Comparison of ENCODE assay signal across 30 mouse cellular contexts in genomic region chr5:123180390-123180789, GRCm38 (mm10). TPM values are rescaled to one million over a fixed set of nuclear protein-coding genes. Genes with fewer than 3 reads are reported as not detected.
DNase-seq lines count a peak whose midpoint lies in the region; ATAC-seq lines count a peak whose summit lies in the region.
"Had no signal": no experiment of that assay in that cellular context is flagged by ENCODE, and none has a peak within 500 bp of the region (broad histone marks: within the 10 kb centered on the region; RNA-seq: fewer than 3 reads in every experiment).

No protein-coding gene starts in this region.

- no peaks in the 10 kb centered on the region for H3K4me1 ChIP-seq in forebrain, embryonic 11.5 days (replicated peaks; ENCODE audit: control insufficient read depth, insufficient read depth, low read length)
- H3K4me1 ChIP-seq in forebrain, embryonic 14.5 days (ENCODE audit: control insufficient read depth, insufficient read depth, low read length), result no peaks in the 10 kb centered on the region
- peaks cover 7% of the 10 kb centered on the region; the same call in 1 of the 2 replicates for H3K4me1 ChIP-seq in liver, embryonic 13.5 days (replicated peaks)
- no peaks in the 10 kb centered on the region for H3K4me1 ChIP-seq in liver, embryonic 11.5 days (replicated peaks; ENCODE audit: control insufficient read depth, insufficient read depth, low read length)
- H3K4me1 ChIP-seq: embryonic facial prominence, embryonic 13.5 days; forebrain, embryonic 13.5 days; hindbrain, embryonic 12.5 days had no signal

- H3K27me3 ChIP-seq in forebrain, embryonic 11.5 days (ENCODE audit: control insufficient read depth, insufficient read depth, low read length), result no peaks in the 10 kb centered on the region
- H3K27me3 ChIP-seq in forebrain, embryonic 14.5 days (replicated peaks; ENCODE audit: control insufficient read depth, insufficient read depth, low read length), result no peaks in the 10 kb centered on the region
- peaks cover 29% of the 10 kb centered on the region for H3K27me3 ChIP-seq in liver, embryonic 13.5 days
- no peaks in the 10 kb centered on the region; the same call in 1 of the 2 replicates for H3K27me3 ChIP-seq in liver, embryonic 11.5 days (replicated peaks; ENCODE audit: control insufficient read depth, insufficient read depth, low read length)
- H3K27me3 ChIP-seq: embryonic facial prominence, embryonic 13.5 days; forebrain, embryonic 13.5 days; hindbrain, embryonic 12.5 days had no signal

- no peak overlapping the region for H3K9ac ChIP-seq in forebrain, embryonic 11.5 days (ENCODE audit: low read length)
- H3K9ac ChIP-seq in forebrain, embryonic 14.5 days (ENCODE audit: low read length), result no peak overlapping the region
- no peak overlapping the region for H3K9ac ChIP-seq in liver, embryonic 13.5 days
- no peak overlapping the region for H3K9ac ChIP-seq in liver, embryonic 11.5 days (ENCODE audit: low read depth, low read length)
- H3K9ac ChIP-seq: embryonic facial prominence, embryonic 13.5 days; forebrain, embryonic 13.5 days; forebrain, postnatal 0 days; hindbrain, embryonic 12.5 days had no signal

- H3K4me2 ChIP-seq in forebrain, embryonic 11.5 days (ENCODE audit: low read depth, low read length, severe bottlenecking), result no peak overlapping the region
- H3K4me2 ChIP-seq in forebrain, embryonic 14.5 days (ENCODE audit: low read length), result no peak overlapping the region
- H3K4me2 ChIP-seq in liver, embryonic 13.5 days, result no peak overlapping the region
- H3K4me2 ChIP-seq in liver, embryonic 11.5 days, result no peak overlapping the region
- H3K4me2 ChIP-seq: embryonic facial prominence, embryonic 13.5 days; forebrain, embryonic 13.5 days; heart, embryonic 11.5 days; hindbrain, embryonic 12.5 days had no signal

- H3K36me3 ChIP-seq in forebrain, embryonic 11.5 days (ENCODE audit: control insufficient read depth, insufficient read depth, low read length), result no peaks in the 10 kb centered on the region
- H3K36me3 ChIP-seq in forebrain, embryonic 14.5 days (ENCODE audit: control insufficient read depth, insufficient read depth, low read length), result no peaks in the 10 kb centered on the region
- H3K36me3 ChIP-seq in liver, embryonic 13.5 days, result no peaks in the 10 kb centered on the region
- no peaks in the 10 kb centered on the region for H3K36me3 ChIP-seq in liver, embryonic 11.5 days (ENCODE audit: control insufficient read depth, insufficient read depth, low read length)
- H3K36me3 ChIP-seq: embryonic facial prominence, embryonic 10.5 days; embryonic facial prominence, embryonic 13.5 days; hindbrain, embryonic 12.5 days had no signal

- H3K4me3 ChIP-seq in forebrain, embryonic 11.5 days (ENCODE audit: low read depth, low read length), result no peak overlapping the region
- H3K4me3 ChIP-seq in forebrain, embryonic 14.5 days (ENCODE audit: low read depth, low read length), result no peak overlapping the region
- no peak overlapping the region for H3K4me3 ChIP-seq in liver, embryonic 13.5 days (replicated peaks)
- H3K4me3 ChIP-seq in liver, embryonic 11.5 days (ENCODE audit: low read depth, low read length), result no peak overlapping the region
- H3K4me3 ChIP-seq: embryonic facial prominence, embryonic 10.5 days; embryonic facial prominence, embryonic 13.5 days; erythroblast, embryonic 14.5 days; forebrain, embryonic 13.5 days; gastrocnemius, adult 2 months; hindbrain, embryonic 12.5 days had no signal

- WGBS in forebrain, embryonic 11.5 days, result 92% methylated on average over 15 of the region's 15 CpGs
- 93% methylated on average over 15 of the region's 15 CpGs for WGBS in forebrain, embryonic 14.5 days
- 76% methylated on average over 15 of the region's 15 CpGs for WGBS in liver, embryonic 13.5 days (ENCODE audit: insufficient replicate concordance)
- 87% methylated on average over 15 of the region's 15 CpGs for WGBS in liver, embryonic 11.5 days

- DNase-seq in forebrain, embryonic 11.5 days (ENCODE audit: low spot score), result peak; percentile 32
- no peak for DNase-seq in forebrain, embryonic 14.5 days (ENCODE audit: low spot score)
- peak; percentile 46 for DNase-seq in kidney, adult 9 months
- DNase-seq in kidney, postnatal 14 days, result no peak
- no peak for DNase-seq in liver, embryonic 13.5 days
- no peak for DNase-seq in liver, embryonic 11.5 days (ENCODE audit: low spot score)
- DNase-seq in urinary bladder, postnatal 10 days (ENCODE audit: low spot score), result no peak
- DNase-seq: adrenal gland, adult 8-10 months; adrenal gland, postnatal 25 days; cerebellum, adult 11-12 months; cerebellum, adult 8-10 months; cerebellum, postnatal 10 days; cerebellum, postnatal 36 days; embryo, embryonic 11 days; forebrain, postnatal 0 days; gastrocnemius, adult 2 months; gastrocnemius, postnatal 14 days; heart, adult 11 months had no signal

- no peaks in the 10 kb centered on the region for H3K9me3 ChIP-seq in forebrain, embryonic 11.5 days (ENCODE audit: control insufficient read depth, low read length)
- no peaks in the 10 kb centered on the region for H3K9me3 ChIP-seq in forebrain, embryonic 14.5 days (replicated peaks; ENCODE audit: control insufficient read depth, low read length)
- no peaks in the 10 kb centered on the region for H3K9me3 ChIP-seq in liver, embryonic 13.5 days (replicated peaks)
- H3K9me3 ChIP-seq in liver, embryonic 11.5 days (ENCODE audit: control insufficient read depth, low read length), result no peaks in the 10 kb centered on the region
- H3K9me3 ChIP-seq: embryonic facial prominence, embryonic 10.5 days; forebrain, embryonic 13.5 days; hindbrain, embryonic 12.5 days had no signal

- no peak for ATAC-seq in forebrain, embryonic 11.5 days (replicated peaks; ENCODE audit: low FRiP score)
- ATAC-seq in forebrain, embryonic 14.5 days, result no peak
- ATAC-seq in liver, embryonic 13.5 days (ENCODE audit: low read depth), result peak; percentile 18; the same call in 1 of the 2 replicates
- ATAC-seq in liver, embryonic 11.5 days (replicated peaks; ENCODE audit: low FRiP score), result no peak
- ATAC-seq: activated CD4-positive, CD25-positive, alpha-beta regulatory T cell, adult 4 months; forebrain, embryonic 13.5 days; forebrain, postnatal 0 days had no signal

- no peak overlapping the region for H3K27ac ChIP-seq in forebrain, embryonic 11.5 days (ENCODE audit: low read depth, low read length)
- H3K27ac ChIP-seq in forebrain, embryonic 14.5 days (ENCODE audit: low read depth, low read length), result no peak overlapping the region
- H3K27ac ChIP-seq in liver, embryonic 13.5 days, result no peak overlapping the region
- no peak overlapping the region for H3K27ac ChIP-seq in liver, embryonic 11.5 days (ENCODE audit: low read depth, low read length)
- H3K27ac ChIP-seq: embryonic facial prominence, embryonic 10.5 days; embryonic facial prominence, embryonic 13.5 days; forebrain, embryonic 13.5 days; gastrocnemius, adult 2 months; hindbrain, embryonic 12.5 days had no signal

RNA-seq across cellular contexts. Expression of gene Hpd, which starts 2.1 kb away (rescaled TPM):
- polyA plus RNA-seq in forebrain, embryonic 11.5 days (2014; fragmentation: Nextera tagmentation; extraction: Ambion mirVana), result not detected in 2 replicates
- polyA plus RNA-seq in forebrain, embryonic 14.5 days (2014; fragmentation: Nextera tagmentation; extraction: Ambion mirVana), result not detected in 2 replicates
- 12.4 and 15.2 TPM in 2 replicates for polyA plus RNA-seq in liver, embryonic 13.5 days (2015; fragmentation: Nextera tagmentation; extraction: Ambion mirVana)
- polyA plus RNA-seq in liver, embryonic 11.5 days (2014; fragmentation: Nextera tagmentation; extraction: Ambion mirVana), result 2.5 and 3.5 TPM in 2 replicates
- polyA plus RNA-seq: activated CD4-positive, CD25-positive, alpha-beta regulatory T cell, adult 4 months; brain, embryonic 14.5 days; cortical plate, adult 2 months; embryonic facial prominence, embryonic 10.5 days; embryonic facial prominence, embryonic 13.5 days; erythroblast, embryonic 14.5 days; forebrain, embryonic 13.5 days; forebrain, postnatal 0 days; frontal cortex, adult 2 months; heart, embryonic 11.5 days; heart, embryonic 14.5 days; heart, postnatal 0 days; hindbrain, embryonic 12.5 days had no signal

RNA-seq across cellular contexts. Expression of gene Psmd9, which starts 11.2 kb away (rescaled TPM):
- polyA plus RNA-seq in forebrain, embryonic 11.5 days (2014; fragmentation: Nextera tagmentation; extraction: Ambion mirVana), result 68.5 and 77.8 TPM in 2 replicates
- polyA plus RNA-seq in forebrain, embryonic 14.5 days (2014; fragmentation: Nextera tagmentation; extraction: Ambion mirVana), result 52.5 and 63.5 TPM in 2 replicates
- 76.0 and 76.3 TPM in 2 replicates for polyA plus RNA-seq in liver, embryonic 13.5 days (2015; fragmentation: Nextera tagmentation; extraction: Ambion mirVana)
- polyA plus RNA-seq in liver, embryonic 11.5 days (2014; fragmentation: Nextera tagmentation; extraction: Ambion mirVana), result 103 TPM in 2 replicates

RNA-seq across cellular contexts. Expression of gene Setd1b, which starts 38.4 kb away (rescaled TPM):
- 13.9 and 15.0 TPM in 2 replicates for polyA plus RNA-seq in forebrain, embryonic 11.5 days (2014; fragmentation: Nextera tagmentation; extraction: Ambion mirVana)
- 8.6 and 11.6 TPM in 2 replicates for polyA plus RNA-seq in forebrain, embryonic 14.5 days (2014; fragmentation: Nextera tagmentation; extraction: Ambion mirVana)
- 3.4 and 3.8 TPM in 2 replicates for polyA plus RNA-seq in liver, embryonic 13.5 days (2015; fragmentation: Nextera tagmentation; extraction: Ambion mirVana)
- 7.9 and 9.6 TPM in 2 replicates for polyA plus RNA-seq in liver, embryonic 11.5 days (2014; fragmentation: Nextera tagmentation; extraction: Ambion mirVana)

RNA-seq across cellular contexts. Expression of gene Rhof, which starts 47.9 kb away (rescaled TPM):
- 1.2 and 1.9 TPM in 2 replicates for polyA plus RNA-seq in forebrain, embryonic 11.5 days (2014; fragmentation: Nextera tagmentation; extraction: Ambion mirVana)
- 6.8 and 10.5 TPM in 2 replicates for polyA plus RNA-seq in forebrain, embryonic 14.5 days (2014; fragmentation: Nextera tagmentation; extraction: Ambion mirVana)
- 2.5 and 3.4 TPM in 2 replicates for polyA plus RNA-seq in liver, embryonic 13.5 days (2015; fragmentation: Nextera tagmentation; extraction: Ambion mirVana)
- 4.6 and 4.8 TPM in 2 replicates for polyA plus RNA-seq in liver, embryonic 11.5 days (2014; fragmentation: Nextera tagmentation; extraction: Ambion mirVana)

Comparison
In these comparisons a context has a peak if more than half of its experiments do, and no peak if none do; other contexts are left out.
1. DNase-seq: peak in forebrain, embryonic 11.5 days (single experiment) and kidney, adult 9 months (single experiment); none in forebrain, embryonic 14.5 days (single experiment), kidney, postnatal 14 days (single experiment), liver, embryonic 13.5 days (single experiment), liver, embryonic 11.5 days (single experiment) and urinary bladder, postnatal 10 days (single experiment).